Mouse (Mus musculus) adrenal gland, postnatal 25 days (tissue): ENCODE measurements around the gene Hnrnpul1. TPM values are rescaled to one million over a fixed set of nuclear protein-coding genes. Genes with fewer than 3 reads are reported as not detected.

Experiments used
- DNase-seq: peaks from one replicate; pipeline ENCODE4 v3.0.0; 2021; ENCODE audit warnings: mixed read lengths
- total RNA-seq: library from RNA; stranded (reverse); gene quantifications from 2 replicates; pipeline ENCODE4 v1.2.3, GENCODE M21; 2021

Gene Hnrnpul1
- total RNA-seq, 1 experiment from 2014 or later = 128 TPM

DNA sequence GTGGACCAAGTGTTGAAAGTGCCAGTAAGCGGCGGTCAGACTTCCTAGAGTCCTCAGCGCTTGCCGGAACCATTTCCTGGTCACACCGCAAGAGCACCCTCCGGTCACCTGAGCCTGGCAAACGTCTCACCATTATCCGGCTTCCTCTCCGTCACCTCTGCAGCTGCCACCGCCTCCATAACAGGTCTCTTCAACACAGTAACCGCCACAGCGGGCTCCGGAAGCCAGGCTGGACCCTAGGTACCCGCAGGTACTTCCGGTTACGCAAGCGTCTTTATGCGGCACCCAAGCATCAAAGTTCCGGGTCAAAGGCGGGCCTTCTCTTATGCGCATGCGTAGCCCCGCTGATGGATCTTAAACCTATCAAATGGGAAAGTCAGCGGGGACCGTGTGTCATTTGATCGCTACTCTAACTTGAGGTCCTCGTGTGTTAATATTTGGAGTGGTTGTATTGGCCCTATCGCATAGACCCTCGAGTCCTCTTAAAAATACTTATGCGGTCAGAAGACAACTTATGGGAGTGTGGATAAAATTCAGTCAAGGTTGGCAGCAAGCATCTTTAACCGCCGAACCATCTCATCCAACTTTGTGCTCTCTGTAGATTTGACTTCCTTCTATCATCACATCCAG is 35.7 kb downstream of the Hnrnpul1 start, which contains the start of gene Ccdc97:
Ccdc97 (minus strand) TSS at position 301 of the 630 bp plus-strand sequence.
- DNase-seq = peak; percentile 91

DNA sequence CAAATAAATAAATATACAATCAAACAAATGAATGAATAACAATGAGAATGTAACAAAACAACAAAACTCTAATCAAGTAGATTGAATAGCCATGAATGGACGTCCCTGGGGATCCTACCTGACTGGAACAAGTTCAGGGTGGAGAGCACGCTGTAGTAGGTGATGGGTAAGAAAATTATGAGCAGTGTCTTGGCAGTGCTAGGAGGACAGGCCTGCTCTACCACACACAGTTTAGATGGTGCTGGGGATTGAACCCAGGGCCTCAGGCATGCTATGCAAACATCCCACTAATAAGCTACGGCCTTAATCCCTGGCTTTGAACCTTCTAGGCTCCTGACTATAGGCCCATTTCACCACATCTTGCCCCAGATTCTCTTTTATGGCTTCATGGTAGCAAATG is 37.1 kb downstream of the Hnrnpul1 start:
- no peak for DNase-seq

DNA sequence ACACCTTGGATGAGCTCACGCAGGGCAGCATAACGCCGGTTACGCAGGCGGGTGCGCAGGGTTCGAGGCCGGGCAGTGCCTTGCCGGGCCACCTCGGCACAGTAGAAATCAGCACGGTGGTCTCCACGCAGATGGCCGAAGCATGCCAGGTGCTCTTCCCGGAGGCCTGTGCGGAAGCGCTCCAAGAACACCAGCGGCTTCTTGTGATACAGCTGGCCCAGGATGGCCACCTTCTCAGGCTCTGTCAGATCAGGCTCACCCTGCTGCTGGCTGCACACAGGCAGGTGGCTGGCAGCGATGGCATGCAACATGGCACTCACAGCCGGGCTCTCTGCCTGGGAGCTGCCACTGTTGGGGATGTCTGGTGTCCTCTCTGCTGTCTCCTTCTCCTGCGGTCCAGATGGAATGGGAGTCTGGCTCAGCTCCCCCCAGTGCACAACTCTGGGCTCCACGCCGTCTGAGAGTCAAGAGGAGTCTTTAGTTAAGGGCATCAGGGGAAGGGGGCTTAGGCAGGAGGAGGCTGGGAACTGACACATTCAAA is 38.8 kb downstream of the Hnrnpul1 start:
- no peak for DNase-seq

DNA sequence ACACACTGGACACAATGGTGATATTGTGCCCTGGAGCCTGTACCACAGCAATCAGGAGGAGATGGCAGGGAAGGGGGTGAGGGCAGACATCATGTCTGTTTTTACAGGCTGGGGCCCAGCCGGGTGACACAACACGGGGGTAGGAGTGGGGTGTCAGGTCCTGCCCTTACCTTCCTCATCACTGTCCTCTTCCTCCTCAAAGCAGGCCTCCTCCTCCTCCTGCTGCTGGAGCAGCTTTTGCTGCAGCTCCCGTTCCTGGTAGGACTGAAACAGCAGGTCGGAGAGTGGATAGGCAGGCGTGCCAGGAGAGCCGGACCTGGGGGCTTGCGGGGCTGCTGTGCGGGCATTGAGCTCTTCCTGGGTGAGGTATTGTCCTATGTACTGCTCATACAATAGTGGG is 40.0 kb downstream of the Hnrnpul1 start:
- DNase-seq = no peak

DNA sequence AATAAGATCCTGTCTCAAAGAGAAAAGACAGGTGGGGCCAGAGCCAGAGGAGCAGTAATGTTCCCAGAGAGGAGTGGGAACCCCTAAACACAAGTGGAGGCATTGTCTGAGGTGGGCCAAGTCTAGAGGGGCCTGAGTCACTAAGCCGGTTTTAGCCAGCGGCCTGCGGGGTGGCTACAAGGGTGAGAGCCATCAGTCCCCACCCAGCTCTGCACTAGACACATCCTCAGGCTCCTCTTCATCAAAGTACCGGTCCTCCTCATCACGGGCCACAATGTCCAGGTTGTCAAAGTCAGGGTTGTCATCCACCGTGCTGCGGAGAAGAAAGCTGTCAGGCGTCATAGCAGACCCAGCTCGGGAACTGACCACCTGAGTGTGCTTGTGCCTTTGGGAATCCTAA is 41.8 kb downstream of the Hnrnpul1 start:
- DNase-seq = no peak

DNA sequence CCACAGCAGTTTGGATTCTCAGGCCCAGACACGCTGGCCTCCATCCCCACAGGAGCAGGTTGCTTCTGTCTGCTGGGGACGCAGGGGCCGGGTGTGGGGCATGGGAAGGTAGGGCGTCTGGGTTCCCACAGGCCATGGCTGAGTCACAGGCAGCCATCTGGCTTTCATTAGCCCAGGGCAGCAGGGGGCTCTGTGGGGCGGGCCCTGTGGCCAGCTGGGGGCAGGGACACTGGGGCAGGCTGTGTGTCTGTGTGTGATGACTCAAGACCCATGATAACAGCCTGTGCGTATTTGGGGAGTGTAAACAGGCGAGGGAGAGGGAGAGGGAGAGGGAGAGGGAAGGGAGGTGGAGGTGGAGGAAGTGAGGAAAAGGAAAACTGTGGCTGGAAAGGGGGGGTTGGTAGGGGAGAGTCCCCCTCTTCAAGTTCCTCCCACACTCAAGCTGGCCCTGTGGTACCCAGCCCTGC is 42.8 kb downstream of the Hnrnpul1 start:
- peak; percentile 53 for DNase-seq

DNA sequence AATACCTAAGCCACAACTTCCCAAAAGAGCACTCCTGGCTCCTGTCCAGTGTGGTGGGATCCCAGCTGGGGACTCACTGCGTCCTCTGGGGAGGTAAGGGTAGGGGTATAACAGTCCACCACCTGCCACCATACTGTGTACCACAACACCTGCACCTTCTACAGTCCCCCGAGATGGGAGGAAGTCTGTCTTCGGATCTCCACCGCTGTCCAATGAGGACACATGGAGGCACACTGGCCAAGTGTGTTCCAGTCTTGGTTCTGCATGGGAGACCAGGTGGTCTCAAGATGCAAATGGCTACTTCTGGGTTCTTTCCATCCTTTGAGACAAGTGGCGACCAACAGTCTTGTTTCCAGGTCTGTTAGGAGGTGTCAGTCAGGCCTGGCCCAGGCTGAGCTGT is 43.4 kb downstream of the Hnrnpul1 start:
- no peak for DNase-seq

DNA sequence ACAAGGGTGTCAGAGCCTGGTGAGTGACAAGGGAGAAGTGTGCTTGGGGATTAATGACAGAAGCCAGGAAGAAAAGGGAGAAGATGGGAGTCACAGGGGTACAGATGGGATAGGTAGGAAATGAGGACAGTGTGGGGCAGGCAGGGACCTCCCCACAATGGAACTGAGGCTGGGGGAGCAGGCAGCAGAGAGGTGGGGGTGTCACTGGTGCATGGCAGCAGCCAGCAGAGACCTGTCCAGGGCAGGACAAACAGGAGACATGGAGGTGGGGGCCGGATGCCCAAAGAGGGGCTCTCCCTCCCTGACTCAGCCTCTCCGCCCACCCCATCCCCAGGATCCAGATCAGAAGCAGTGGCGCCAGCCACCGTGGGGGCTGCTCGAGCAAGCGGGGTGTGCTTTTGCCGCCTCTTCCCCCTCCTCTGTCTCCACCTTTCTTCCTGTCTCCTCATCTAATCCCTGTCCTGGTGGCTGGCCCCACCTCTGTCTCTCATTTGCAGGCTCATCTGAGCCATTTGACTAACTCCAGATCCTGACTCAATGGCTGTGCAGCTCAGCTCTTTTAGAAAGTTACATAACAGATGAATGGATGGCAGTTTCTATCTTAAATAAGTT is 43.9 kb downstream of the Hnrnpul1 start:
- no peak for DNase-seq

DNA sequence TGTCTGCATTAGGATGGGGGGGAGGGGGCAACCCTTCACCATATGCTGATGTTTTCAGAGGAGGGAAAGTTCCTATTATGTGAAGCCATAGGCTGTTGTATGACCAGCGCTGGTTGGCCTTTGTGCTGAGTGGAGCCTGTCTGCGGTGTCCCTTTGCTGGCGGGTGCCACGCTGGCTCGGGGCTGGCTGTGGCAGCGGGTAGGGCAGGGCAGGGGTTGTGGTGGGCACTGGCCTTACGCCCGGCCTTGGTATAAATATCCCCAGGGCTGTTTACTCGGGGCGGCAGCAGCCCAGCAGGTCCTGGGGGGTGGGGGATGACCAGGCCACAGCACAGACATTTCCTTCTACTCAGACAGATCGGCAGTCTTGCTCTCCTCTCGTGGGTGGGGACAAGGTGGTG is 44.6 kb downstream of the Hnrnpul1 start:
- DNase-seq = no peak

DNA sequence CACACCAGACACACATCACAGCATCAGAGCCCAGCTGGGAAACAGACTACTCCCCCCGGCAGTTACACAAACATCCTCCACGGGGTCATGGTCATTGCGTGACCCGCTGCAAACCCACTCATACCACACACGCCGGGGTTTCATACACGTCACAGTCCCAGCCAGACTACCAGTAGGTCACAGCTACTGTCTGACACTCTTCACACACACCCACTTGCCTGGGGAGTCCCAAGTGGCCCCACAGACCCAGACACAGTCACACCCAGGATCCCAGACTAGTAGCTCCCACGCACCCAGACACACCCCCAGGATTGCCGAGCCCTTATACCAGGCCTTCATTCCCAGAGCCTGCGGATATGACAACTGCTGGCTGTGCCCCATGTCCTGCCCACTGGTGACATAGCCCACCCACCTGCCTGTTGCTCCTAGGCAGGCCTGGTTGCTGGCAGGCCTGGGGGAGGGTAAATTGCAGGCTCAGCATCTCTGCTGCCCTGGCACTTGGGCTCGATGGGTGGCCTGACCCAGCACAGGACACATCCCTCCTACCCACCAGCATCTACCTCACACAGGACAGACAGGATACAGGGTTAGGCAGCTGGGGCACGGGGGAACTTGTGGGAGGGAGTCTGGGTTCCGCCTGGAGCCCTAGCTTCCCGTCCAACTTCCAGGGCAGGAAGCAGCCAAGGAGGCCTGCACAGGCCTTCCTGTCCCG is 46.8 kb downstream of the Hnrnpul1 start:
- DNase-seq = no peak

DNA sequence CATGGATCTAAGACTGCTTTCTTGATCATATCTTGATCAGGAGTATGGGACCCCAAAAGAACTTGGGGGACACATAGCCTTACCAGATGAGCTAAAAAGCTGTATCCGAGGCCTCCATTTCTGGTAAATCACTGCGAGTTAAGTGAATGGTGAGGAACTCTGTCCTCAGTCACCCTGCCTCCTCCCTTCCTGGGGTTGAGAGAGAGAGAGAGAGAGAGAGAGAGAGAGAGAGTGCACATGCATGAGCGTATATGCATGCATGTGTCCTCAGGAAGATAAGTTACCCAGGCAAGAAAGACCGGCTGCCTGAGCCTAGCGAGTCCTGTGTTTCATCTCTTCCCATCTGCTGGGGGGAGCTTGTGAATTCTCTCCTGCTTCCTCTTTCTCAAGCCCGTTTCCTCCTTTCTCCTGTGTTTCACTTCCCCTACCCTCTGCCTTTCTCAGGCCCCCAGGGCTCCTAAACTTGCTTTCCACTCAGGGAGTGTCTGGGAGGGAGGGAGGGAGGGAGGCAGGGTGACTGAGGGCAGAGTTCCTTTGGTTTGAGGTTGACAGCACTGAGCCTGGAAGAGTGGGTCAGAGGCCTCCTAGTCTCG is 47.9 kb downstream of the Hnrnpul1 start:
- no peak for DNase-seq

DNA sequence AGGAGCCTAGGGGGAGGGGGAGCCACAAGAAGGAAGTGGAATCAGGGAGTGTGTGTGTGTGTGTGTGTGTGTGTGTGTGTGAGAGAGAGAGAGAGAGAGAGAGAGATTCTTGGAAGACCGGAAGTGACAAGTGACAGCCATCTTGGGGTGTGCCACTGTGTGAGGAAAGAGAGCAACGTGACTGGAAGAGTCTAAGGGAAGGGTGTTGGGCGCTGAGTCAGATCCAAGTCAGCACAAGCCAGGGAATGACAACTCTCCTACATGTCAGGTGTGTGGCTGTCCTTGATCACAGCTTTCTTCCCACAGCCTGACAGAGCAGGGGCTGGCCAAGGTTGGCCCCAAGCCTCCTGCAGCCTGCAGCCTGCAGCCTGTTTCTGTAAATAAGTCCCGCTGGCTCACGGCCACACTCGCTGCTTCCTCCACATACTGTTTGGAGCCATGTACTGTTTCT is 48.7 kb downstream of the Hnrnpul1 start:
- DNase-seq = no peak

DNA sequence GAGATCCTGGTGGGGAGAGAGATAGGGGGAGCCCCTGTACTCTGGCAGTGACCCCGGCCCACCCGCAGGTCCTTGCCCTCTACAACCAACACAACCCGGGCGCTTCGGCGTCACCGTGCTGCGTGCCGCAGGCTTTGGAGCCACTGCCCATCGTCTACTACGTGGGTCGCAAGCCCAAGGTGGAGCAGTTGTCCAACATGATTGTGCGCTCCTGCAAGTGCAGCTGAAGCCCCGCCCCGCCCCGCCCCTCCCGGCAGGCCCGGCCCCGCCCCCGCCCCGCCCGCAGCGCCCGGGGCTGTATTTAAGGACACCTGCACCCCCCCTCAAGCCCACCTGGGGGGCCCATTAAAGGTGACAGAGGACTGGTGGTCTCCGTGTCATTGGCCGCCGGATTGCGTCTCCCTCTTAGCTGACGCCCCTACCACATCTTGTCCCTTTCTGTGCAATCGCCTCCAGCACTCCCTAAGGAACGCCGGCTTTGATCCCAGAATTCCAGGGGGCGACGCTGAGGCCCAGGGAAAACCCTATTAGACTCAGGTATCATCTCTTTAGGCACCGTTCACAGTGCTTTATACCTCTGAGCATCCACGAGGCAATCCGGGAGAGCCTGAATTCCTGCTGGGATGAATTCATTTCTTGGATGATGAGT is 49.7 kb downstream of the Hnrnpul1 start:
- no peak for DNase-seq

DNA sequence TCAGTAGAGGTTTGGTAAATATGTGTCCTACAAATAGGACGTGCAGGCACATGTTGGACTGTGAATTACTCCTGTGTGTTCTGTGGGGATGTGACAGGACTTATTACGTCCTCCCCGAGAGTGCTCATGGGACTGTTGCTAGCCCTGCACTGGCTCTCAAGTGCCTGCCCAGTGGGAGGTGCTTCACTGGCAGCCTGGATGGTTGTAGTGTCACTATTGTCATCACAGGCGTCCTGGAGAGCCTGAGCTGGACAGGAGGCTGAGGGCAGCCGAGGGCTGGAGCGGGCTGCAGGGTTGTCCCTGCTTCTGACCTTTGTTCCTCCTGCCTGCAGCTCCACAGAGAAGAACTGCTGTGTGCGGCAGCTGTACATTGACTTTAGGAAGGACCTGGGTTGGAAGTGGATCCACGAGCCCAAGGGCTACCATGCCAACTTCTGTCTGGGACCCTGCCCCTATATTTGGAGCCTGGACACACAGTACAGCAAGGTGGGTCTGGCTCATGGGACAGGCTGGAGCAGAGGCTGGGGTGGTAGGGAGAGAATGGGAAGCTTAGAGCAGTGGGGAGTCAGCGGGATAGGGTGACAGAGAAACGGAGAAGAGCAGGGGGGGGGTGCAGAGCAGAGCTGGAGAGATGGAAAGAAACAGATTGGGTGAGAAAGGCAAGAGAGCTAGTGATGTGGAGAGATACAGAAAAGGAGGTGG is 50.6 kb downstream of the Hnrnpul1 start:
- no peak for DNase-seq

DNA sequence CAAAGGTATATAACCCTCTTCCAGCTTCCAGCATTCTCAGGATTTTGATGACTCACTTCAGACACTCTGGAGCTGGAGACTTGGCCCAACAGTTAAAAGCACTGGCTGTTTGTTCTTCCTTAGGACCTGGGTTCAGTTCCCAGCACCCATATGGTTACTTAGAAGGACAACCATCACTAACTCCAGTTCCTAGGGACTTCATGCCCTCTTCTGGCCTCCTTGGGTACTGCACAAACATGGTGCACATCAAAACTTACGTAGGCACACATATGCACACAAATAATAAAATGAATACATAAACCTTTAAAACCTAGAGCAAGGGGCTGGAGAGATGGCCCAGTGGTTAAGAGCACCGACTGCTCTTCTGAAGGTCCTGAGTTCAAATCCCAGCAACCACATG is 52.2 kb downstream of the Hnrnpul1 start:
- DNase-seq = no peak

DNA sequence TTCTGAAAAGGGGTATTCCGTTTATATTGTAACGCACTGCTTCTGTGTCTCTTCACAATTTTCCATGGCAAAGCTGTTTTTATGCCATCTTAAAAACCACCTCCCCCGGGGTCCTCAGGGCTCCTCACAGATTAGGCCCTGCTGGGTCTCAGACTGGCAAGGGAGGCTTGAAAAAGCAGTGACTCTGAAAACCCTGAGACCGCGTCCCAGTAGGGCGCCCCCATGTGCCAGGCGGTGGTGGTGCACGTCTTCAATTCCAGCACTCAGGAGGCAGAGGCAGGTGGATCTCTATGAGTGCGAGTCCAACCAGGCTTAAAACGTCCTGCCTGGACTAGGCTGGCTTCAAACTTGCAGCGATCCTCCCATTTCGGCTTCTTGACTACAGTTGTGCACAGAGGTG is 53.8 kb downstream of the Hnrnpul1 start:
- no peak for DNase-seq

DNA sequence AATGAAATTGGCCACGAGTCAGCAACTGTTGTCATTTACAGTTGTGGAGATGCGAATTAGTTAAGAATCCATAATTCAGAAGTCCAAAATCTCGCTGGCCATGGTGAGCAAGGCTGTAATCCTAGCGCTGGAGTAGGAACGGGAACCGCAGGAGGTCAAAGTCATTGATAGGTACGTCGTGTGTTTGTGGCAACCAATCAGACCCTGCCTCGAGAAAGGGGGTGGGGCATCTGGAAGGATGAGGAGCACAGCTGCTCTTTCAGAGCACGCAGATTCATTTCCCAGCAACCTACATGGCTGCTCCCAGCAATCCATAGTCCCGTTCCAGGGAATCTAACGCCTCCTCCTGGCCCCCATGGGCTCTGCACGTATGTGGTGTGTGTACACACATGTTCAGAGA is 54.7 kb downstream of the Hnrnpul1 start:
- no peak for DNase-seq

DNA sequence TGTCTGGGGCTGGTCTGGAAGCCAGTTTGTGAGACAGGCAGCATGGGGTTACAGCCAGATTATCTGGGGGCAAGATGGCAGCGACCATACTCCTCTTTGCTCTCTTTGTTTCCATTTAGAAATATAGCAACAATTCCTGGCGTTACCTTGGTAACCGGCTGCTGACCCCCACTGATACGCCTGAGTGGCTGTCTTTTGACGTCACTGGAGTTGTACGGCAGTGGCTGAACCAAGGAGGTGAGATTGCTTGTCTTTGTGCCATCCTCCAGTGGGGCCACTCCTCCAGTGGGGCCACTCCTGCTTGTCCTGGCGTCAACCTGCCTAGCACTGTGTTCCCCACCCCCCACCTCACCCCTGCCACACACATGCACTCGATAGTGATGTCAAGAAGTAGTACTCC is 60.5 kb downstream of the Hnrnpul1 start:
- DNase-seq = no peak

DNA sequence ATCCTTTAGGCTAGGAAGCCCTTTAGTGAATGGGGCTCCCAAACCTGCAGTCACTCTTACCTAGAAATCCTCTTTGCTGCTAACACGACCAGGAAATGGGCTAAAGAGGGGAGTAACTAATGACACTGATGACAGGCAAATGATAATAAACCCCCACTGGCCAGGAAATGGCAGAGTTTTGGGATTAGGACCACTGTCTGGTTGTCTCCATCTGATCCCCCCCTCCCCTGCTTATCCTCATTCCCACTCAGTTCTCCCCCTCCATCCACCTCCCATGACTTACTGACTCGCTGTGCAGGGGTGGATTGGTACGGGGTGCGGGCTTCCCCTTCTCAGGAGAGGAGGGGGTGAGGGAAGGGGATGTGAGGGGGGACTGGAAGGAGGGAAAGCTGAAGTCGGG is 64.5 kb downstream of the Hnrnpul1 start:
- DNase-seq = no peak

DNA sequence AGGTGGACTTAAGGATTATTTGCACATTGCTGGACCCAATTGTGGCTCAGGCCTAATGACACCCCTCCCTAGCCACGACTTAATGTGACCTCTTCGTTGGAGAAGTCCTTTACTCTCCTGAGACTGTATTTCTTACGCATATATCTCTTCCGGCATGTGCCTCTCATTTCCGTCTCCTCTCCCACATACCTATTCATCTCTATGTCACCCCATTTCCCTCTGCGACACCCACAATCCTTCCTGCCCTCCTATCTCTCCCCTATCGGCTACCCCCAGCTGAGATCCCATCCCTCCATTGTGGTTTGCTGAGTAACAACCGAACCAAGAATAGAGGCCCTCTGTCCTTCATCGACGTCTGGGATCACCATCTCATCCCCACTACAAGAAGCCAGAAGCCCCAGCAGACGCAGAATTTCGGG is 64.9 kb downstream of the Hnrnpul1 start:
- DNase-seq = no peak

DNA sequence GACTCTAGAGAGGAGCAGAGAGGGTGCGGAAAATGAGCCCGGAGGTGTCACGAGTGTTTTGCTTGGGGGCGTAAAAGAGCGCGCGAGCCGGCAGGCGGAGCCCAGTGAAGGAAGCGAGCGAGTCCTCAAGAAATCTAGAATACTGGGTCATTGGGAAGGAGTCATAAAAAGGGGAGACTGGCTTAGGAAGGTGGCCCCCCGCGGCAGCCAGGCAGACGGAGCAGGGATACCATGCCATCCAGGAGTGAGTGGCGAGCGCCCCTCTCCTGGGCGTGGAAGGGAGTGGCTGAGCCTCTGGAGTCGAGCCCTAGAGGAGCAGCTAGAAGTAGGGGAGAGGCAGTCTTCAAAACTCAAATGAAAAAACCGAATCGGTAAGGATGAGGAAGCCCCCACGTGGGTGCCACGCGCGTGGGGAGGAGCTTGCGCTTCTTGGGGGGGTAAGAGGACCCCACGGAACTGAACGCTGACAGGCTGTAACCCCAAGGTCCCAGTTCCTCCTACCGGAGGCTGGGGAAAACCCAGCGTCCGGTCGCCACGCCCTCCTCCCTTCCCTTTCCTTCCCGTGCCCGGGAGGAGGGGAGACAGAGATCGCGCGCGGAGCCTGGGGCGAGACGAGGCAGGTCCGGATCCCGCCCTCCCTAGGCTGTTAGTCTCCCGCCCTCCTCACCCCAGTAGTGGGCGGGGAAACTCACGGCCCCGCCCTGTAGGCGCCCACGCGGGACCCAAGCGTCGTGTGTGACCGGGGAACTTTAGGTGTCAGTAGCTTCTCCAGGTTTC is 65.6 kb downstream of the Hnrnpul1 start:
- peak; percentile 75 for DNase-seq
